Mouse (Mus musculus) ovary, postnatal 36 days (tissue): ENCODE results near the gene Pigc.

Experiments used
- DNase-seq: peaks from one replicate; pipeline ENCODE4 v3.0.0; 2022; ENCODE audit warnings: low spot score, mixed read lengths

Gene Pigc

GRCm38 (mm10) chr1:161976255-161977182 is 7.5 kb downstream of the Pigc start:
- DNase-seq, result peak; percentile 43

DNA sequence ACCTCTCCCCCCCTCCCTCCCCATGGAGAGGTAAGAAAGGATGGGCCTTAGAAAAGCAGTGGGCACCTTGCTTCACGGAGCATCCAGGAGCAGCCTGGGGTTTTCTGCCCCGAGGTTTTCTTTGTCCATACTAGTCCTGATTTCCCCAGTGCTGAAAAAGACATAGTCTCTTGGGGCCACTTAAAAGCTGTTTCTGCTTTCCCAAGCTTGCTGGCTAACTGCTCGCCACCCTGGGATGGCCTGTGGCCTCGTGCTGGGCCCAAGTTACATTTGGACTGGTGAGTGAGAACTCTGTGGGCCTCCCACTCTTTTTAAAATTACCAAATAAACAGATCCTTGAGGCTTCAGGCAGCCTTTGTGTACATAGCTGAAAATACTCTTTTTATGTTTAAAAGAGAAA is 8.3 kb downstream of the Pigc start:
- DNase-seq, result peak; percentile 24

DNA sequence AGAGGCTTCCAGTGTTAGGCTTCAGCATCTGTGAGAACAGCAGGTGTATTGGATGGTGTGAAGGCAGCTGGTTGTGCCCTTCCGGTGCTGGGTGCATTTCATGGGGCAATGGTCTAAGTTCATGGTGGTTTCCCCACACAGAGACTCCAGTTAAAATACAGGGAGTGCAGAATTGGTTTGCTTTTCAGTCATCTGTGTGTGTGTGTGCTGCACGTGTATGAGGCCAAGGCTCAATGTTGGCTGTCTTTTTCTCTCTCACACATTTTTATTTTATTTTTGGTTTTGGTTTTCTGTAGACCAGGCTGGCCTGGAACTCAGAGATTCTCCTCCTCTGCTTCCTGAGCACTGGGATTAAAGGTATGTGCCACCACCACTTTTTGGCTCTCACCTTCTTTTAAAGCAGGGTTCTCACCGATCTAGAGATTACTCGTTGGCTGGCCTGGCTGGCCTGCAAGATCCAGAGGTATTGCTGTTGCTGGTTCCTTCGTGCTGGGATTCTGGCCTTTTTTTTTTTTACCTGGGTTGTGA is 9.3 kb downstream of the Pigc start:
- DNase-seq, result no peak

- no peak for DNase-seq
These were observed 10.6 kb downstream of the Pigc start, which contains the start of gene 4930558K02Rik for GRCm38 (mm10) chr1:161979536-161979935. TSS of gene 4930558K02Rik (minus strand) at chr1:161979636.

DNA sequence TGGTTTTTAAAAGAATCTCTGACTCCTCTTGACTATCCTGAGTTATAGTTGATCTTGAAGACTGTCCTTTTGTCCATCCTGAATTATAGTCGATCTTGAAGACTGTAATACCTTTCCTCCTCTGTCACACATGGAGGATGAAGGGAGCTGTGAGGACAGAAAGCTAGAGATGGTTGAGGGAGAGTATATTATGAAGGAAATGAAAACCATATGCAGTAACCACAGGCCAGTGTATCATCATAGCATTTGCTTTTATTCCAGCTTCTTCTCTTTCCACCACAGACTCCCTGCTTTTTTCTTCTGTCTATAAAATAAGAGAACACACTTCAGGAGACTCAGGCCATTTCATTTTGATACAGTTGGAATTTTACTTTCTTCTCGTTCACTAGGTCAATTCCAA is 11.1 kb downstream of the Pigc start:
- no peak for DNase-seq

DNA sequence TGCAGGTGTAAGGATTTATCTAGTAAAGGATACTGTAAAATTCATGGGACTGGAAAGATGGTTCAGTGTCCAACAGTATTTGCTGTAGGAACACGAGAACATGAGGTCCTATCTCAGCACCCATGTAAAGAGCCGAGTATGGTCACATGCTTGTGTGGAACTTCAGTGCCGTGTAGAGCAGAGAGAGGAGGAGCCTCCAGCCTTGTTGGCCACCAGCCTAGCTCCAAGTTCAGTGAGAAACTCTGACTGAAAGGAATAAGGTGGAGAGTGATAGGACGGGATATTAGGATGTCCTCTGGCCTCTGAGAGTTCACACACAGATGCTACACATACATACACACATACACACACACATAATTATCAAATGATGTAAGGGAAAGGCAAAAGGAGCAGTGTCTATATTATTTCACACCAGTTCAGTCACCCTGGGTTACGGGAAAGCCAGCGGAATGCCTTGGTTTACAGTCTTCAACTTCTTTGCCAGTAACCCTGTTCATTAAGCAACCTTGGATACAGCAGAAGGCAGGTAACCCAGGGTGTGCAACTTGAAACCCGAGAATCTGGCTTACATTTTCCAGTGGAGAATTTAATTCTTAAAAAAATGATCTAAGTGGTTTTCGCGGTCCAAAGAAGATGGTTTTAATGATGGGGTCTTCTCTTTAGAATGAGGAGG is 11.8 kb downstream of the Pigc start:
- no peak for DNase-seq

GRCm38 (mm10) chr1:161983451-161983850 is 14.5 kb downstream of the Pigc start:
- DNase-seq, result no peak

- DNase-seq, result no peak
These were observed 15.1 kb downstream of the Pigc start for GRCm38 (mm10) chr1:161983979-161984566.

GRCm38 (mm10) chr1:161990684-161991578 is 21.9 kb downstream of the Pigc start:
- no peak for DNase-seq

DNA sequence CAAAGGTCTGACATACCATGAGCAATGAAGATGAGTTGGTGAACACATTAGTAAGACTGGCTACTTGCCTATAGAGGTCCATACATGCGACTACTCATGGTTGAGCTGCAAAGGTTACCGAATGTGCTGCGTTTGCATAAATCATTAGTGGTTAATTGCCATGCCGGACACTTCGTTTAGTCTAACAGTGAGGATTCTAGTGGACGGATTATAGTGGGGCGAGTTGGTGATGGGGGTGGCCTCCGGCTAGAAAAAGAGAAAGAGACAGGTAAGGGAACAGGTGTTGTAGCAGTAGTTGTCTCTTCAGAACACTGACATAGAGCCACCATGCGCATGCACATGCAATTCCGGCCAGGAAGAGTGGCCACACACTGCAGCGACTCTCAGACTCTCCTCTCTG is 22.9 kb downstream of the Pigc start:
- DNase-seq, result no peak

GRCm38 (mm10) chr1:161992389-161992788 is 23.4 kb downstream of the Pigc start:
- no peak for DNase-seq

GRCm38 (mm10) chr1:161998781-161999180 is 29.8 kb downstream of the Pigc start:
- DNase-seq, result no peak

- DNase-seq, result no peak
These were observed 30.4 kb downstream of the Pigc start for GRCm38 (mm10) chr1:161999338-161999737.

DNA sequence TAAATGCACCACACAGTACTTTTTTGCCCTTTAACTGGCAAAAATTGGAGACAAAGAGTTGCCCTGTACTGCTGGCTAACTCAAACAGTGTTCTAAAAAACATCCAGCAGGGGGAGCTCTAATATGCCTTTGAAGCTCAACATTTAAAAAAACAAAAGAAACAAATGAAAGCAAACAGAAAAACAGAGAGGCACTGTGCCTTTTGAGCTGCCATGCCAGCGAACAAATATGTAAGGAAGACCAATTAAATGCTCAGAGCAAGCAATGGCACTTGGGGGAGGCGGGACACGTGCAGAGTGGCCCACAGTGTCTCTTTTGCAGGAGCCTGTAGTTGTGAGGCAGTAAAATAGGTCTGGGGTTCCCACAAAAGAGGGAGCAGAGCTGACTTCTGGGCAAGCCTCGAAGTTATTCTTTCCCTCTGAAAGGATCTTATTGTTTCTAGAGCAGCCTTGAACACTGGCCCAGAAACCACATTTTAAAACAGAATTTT is 30.9 kb downstream of the Pigc start:
- DNase-seq, result no peak

- DNase-seq, result no peak
These were observed 32.3 kb downstream of the Pigc start for GRCm38 (mm10) chr1:162001328-162001727.

DNA sequence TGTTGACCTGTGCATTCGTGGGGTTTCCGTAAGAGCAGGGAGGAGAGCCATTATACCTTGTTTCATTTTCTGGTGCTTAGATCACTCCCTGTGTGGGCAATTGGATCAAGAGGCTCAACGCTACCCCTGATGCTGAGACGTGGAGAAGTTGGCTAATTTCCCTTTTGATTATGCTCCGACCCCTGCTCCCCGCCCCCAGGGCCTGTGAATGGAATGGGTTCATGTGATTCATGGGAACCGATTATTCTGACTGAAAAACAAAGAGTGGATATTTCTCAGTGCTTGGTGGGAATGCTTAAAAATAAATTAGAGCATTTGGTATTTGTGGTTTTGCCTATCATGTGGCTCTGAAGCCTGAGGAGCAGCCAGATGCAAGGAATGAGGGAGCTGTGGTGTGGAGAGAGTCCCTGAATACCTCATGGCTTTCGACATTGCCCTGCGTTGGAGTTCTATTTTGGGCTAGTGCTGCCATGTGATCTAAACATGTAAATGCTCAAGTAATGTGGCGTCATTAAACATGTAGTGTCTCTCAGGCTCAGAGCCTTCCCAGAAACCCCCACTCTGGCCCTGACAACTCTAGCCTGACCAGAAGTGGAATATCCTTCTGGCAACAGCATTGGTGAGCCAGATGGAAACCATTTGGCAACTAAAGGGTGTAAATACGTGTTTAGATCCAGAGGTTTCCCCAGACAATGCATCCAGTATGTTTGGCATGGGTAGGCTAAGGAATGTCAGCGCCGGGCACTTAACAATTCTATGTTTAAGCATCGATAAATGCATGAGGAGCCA is 34.9 kb downstream of the Pigc start:
- no peak for DNase-seq

DNA sequence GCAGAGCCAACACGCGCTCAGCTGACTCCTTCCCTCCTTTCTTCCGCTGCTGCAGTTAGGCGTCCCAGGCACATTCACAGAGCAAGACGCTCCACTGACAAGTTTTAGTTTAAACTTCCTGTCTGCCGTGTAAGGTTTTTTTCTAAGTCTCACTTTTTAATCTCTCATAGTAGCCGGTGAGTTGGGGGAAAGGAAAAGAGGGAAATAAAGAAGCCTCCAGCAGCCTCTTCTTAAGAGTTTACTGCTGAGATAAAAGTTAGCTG is 35.5 kb downstream of the Pigc start:
- DNase-seq, result no peak

DNA sequence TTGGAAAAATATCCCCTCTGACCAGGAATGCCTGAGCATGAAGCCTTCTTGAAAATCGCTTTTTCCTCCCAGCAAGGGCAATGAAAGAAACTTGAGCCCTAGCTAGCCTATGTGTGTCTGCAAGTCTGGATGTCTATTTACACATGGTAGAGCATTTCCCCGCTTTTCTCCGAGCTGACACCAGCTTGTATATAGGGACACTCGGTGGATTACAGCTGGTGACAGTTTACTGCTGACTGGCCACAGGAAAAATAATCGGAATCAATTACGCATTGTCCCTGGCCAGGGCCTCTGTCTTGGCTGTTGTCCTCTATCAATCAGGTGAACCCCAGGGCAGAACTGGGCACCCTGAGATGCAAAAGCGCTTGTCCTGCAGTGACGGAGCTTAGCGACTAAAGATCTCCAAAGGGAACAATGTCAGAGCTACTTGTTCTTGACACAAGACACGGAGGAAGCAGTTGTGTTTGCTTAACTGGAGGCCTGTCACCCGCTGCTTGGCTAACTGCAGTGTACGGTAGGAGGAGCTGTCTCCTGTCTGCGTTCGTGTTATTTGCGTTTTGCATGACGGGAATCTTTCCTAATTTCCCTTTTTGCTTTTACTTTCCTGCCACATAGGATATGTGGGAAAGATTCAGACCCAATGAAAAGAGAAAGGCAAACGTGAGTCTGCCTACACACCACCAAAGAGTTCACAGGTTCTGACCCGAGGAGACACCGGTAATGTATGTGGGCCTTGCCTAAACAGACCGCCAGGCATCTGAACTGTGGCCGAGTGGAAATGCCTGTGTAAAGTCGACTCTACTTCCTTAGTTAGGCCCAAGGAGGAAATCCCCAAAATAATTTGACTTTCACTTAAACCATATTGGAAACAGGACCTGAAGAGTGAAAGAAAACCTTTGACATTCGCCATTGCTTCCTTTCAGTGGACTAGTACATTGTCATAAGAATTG is 36.1 kb downstream of the Pigc start:
- DNase-seq, result no peak

- no peak for DNase-seq
These were observed 37.1 kb downstream of the Pigc start for GRCm38 (mm10) chr1:162006109-162006508.

- DNase-seq, result no peak
These were observed 39.2 kb downstream of the Pigc start for GRCm38 (mm10) chr1:162008208-162008607.
